Mouse (Mus musculus): Measurements from ENCODE around the gene Bms1. TPM values are rescaled to one million over a fixed set of nuclear protein-coding genes. Genes with fewer than 3 reads are reported as not detected.

Gene Bms1
- 55.8 to 59.3 TPM (median 57.6 TPM) in 4 replicates for total RNA-seq (2023)

DNA sequence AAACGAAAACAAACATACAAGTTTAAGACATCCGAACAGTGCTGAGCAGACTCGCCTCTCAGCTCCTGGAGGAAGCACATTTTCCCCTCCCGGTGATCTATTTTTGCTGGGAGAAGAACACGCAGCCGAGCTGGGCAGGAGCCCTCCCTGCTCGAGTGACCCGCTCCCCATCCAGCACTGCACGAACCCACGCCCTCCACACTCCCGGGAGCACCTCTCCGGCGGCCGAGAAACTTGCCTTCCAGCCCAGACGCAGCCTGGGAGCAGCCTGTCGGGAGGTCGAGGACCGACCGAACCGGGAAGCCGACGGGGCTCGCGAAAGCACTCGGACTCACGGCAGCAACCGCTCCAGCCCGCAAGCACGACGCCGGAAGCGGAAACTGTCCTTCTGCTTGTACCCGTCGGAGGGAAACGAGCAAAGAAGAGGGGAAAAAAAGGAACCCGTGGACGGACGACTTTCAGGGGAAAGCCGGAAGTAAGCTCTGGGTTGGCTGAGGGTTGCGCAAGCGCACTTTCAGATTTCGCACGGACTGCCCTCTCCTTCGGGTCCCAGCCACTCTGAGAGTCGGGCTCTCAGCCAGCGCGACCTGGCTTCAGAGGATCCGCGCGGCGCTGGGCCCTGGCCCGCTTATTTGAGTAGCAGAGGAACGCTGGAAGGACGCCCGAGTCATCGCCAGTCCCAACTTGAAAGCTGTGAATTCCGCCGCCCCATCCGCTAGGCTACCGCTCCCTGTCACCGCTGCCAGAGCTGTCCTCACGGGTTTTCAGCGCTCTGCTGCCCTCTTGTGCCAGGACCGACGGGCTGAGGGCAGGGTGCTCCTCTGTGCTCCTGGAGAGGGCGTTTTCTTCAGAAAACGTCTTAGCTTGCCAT is at the start of gene Bms1:
Gene Bms1, minus strand, starts transcription at position 425 of the 871 bp plus-strand sequence.

DNA sequence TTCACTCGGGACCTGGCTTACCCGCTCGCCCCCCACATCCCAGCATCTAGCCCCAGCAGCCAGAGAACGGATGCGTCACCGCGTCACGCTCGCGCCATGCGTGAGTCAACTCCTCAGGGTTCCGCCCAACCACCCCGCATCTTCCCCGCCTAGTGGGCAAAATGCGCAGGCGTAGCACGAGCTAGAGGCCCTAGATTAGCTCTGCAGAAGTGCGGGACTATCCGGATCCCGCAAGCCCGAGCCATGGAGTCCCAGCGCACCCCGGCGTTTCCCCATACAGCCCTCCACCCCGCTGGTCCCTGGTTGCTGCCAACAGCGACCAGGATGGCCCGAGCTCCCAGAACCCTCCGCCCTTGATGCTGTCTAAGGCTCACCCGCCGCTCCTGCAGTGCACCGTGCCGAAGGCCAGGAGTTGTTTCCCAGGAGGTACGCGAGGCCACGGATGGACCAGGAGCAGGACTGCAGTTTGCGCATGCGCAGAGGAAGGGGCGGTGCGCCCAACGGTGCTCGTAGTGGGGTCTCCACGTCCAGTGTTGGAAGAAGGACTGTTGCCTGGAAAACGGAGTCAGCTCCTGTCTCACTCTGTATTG is 35.9 kb upstream of the Bms1 start, which contains the start of gene Zfp248:
Gene Zfp248, minus strand, starts transcription at position 487 of the 590 bp plus-strand sequence.

Other genes starting within 250 kb of the Bms1 start
- gene Ret, start 221.8 kb downstream of the Bms1 start, total RNA-seq (2023): 0.17 to 0.19 TPM in 2 of 4 replicates, not detected in the others
- 1.2 to 2.2 TPM (median 1.8 TPM) in 4 replicates for gene Zfp248, start 36.1 kb upstream of the Bms1 start, total RNA-seq (2023)
- not detected in 4 replicates for gene Zfp9, start 59.8 kb upstream of the Bms1 start, total RNA-seq (2023)
- 6.9 to 12.0 TPM (median 8.8 TPM) in 4 replicates for gene Ankrd26, start 142.8 kb upstream of the Bms1 start, total RNA-seq (2023)

Data from B cell, adult 62 days (primary cell).